8 mouse cellular contexts compared by ENCODE assay signal in the genomic region with DNA sequence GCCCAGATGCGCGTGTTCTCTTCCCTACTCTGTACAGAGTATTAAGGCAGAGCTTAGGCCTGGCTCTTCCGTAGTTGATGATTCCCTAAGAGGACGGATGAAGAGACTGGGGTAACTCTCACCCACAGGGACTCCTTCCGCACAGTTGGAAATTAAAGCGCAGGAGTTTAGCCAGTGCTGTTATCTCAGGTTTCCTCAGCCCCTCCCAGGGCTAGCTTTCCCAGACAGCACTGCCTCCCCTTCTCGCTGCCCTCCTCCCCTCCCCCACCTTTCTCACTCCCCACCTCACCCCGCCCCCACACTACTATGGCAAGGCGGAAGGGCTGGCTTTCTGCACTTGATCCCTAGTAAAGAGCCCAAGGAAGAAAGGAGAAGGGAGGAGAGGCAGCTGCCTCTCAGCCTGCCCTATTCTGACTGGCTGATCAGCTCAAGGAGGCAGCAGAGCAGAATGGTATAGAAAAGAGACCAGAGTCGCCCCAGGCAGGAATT. TPM values are rescaled to one million over a fixed set of nuclear protein-coding genes. Genes with fewer than 3 reads are reported as not detected.
DNase-seq lines count a peak whose midpoint lies in the region; ATAC-seq lines count a peak whose summit lies in the region.

No protein-coding gene starts in this region.

- ATAC-seq in lung, embryonic 15.5 days (ENCODE audit: borderline replicate concordance, extremely low read depth, low FRiP score, low TSS enrichment): peak; percentile 80
- peak; percentile 94 for ATAC-seq in forebrain, embryonic 12.5 days (ENCODE audit: low FRiP score)
- peak; percentile 93 for ATAC-seq in limb, embryonic 11.5 days (ENCODE audit: insufficient number of reproducible peaks, low FRiP score, low TSS enrichment, low read depth)
- peak; percentile 89 for ATAC-seq in neural tube, embryonic 11.5 days (ENCODE audit: insufficient read depth, low FRiP score, low TSS enrichment)

- peak overlapping the region; percentile 17; the same call in 1 of the 2 replicates for H3K4me3 ChIP-seq in lung, embryonic 15.5 days
- H3K4me3 ChIP-seq in forebrain, embryonic 12.5 days (replicated peaks): peak overlapping the region; percentile 8; the same call in 1 of the 2 replicates
- H3K4me3 ChIP-seq in limb, embryonic 11.5 days (ENCODE audit: low read depth, low read length): no peak overlapping the region; the same call in 1 of the 2 replicates
- no peak overlapping the region for H3K4me3 ChIP-seq in neural tube, embryonic 11.5 days (ENCODE audit: low read depth, low read length)

- H3K9me3 ChIP-seq in lung, embryonic 15.5 days: no peaks in the 10 kb centered on the region
- no peaks in the 10 kb centered on the region for H3K9me3 ChIP-seq in forebrain, embryonic 12.5 days
- H3K9me3 ChIP-seq in limb, embryonic 11.5 days (ENCODE audit: control insufficient read depth, low read length): no peaks in the 10 kb centered on the region
- H3K9me3 ChIP-seq in neural tube, embryonic 11.5 days (ENCODE audit: control insufficient read depth, low read length): no peaks in the 10 kb centered on the region

- peak overlapping the region; percentile 37 for H3K27ac ChIP-seq in lung, embryonic 15.5 days
- peak overlapping the region; percentile 90 for H3K27ac ChIP-seq in forebrain, embryonic 12.5 days
- H3K27ac ChIP-seq in limb, embryonic 11.5 days (replicated peaks; ENCODE audit: low read depth, low read length): peak overlapping the region; percentile 65
- peak overlapping the region; percentile 83 for H3K27ac ChIP-seq in neural tube, embryonic 11.5 days (ENCODE audit: low read depth, low read length)

- WGBS in lung, embryonic 15.5 days: 10% methylated on average over 9 of the region's 10 CpGs
- 11% methylated on average over 10 of the region's 10 CpGs for WGBS in forebrain, embryonic 12.5 days
- 10% methylated on average over 9 of the region's 10 CpGs for WGBS in limb, embryonic 11.5 days
- 15% methylated on average over 10 of the region's 10 CpGs for WGBS in neural tube, embryonic 11.5 days

- no peak for DNase-seq in lung, postnatal 25 days (ENCODE audit: low spot score)
- peak; percentile 70 for DNase-seq in limb, embryonic 11.5 days (ENCODE audit: low spot score)
- DNase-seq in neural tube, embryonic 11.5 days (ENCODE audit: low spot score): peak; percentile 71
- DNase-seq in adrenal gland, postnatal 36 days: no peak
- no peak for DNase-seq in cerebellum, adult 9-11 months
- no peak for DNase-seq in cerebellum, postnatal 36 days

- H3K4me1 ChIP-seq in lung, embryonic 15.5 days: peaks cover 4% of the 10 kb centered on the region; the same call in 1 of the 2 replicates
- H3K4me1 ChIP-seq in forebrain, embryonic 12.5 days: peaks cover 13% of the 10 kb centered on the region
- 0 out of 2 replicates have a peak, but pooled peaks cover 2% of the 10 kb centered on the region for H3K4me1 ChIP-seq in limb, embryonic 11.5 days (ENCODE audit: control insufficient read depth, insufficient read depth, low read length)
- no peaks in the 10 kb centered on the region for H3K4me1 ChIP-seq in neural tube, embryonic 11.5 days (ENCODE audit: control insufficient read depth, insufficient read depth, low read length)

- H3K27me3 ChIP-seq in lung, embryonic 15.5 days: no peaks in the 10 kb centered on the region
- H3K27me3 ChIP-seq in forebrain, embryonic 12.5 days: no peaks in the 10 kb centered on the region
- H3K27me3 ChIP-seq in limb, embryonic 11.5 days (ENCODE audit: control insufficient read depth, insufficient read depth, low read length): no peaks in the 10 kb centered on the region
- no peaks in the 10 kb centered on the region for H3K27me3 ChIP-seq in neural tube, embryonic 11.5 days (ENCODE audit: control insufficient read depth, insufficient read depth, low read length)

- peak overlapping the region; percentile 48 for H3K4me2 ChIP-seq in lung, embryonic 15.5 days
- peak overlapping the region; percentile 36 for H3K4me2 ChIP-seq in forebrain, embryonic 12.5 days
- peak overlapping the region; percentile 33 for H3K4me2 ChIP-seq in limb, embryonic 11.5 days (ENCODE audit: low read depth, severe bottlenecking)
- H3K4me2 ChIP-seq in neural tube, embryonic 11.5 days (ENCODE audit: low read depth): peak overlapping the region; percentile 30

- H3K36me3 ChIP-seq in lung, embryonic 15.5 days: no peaks in the 10 kb centered on the region
- no peaks in the 10 kb centered on the region for H3K36me3 ChIP-seq in forebrain, embryonic 12.5 days (replicated peaks)
- H3K36me3 ChIP-seq in limb, embryonic 11.5 days (ENCODE audit: control insufficient read depth, insufficient read depth, low read length): no peaks in the 10 kb centered on the region
- H3K36me3 ChIP-seq in neural tube, embryonic 11.5 days (ENCODE audit: control insufficient read depth, insufficient read depth, low read length): no peaks in the 10 kb centered on the region

- H3K9ac ChIP-seq in lung, embryonic 15.5 days: no peak overlapping the region
- H3K9ac ChIP-seq in forebrain, embryonic 12.5 days: no peak overlapping the region
- H3K9ac ChIP-seq in limb, embryonic 11.5 days (ENCODE audit: low read length): peak overlapping the region; percentile 22; the same call in 1 of the 2 replicates
- peak overlapping the region; percentile 41 for H3K9ac ChIP-seq in neural tube, embryonic 11.5 days (ENCODE audit: low read length)

RNA-seq across cellular contexts. Expression of gene Slc25a5, which starts 21.5 kb away (rescaled TPM):
- polyA plus RNA-seq in lung, embryonic 15.5 days (2015; fragmentation: Nextera tagmentation; extraction: Ambion mirVana): 645 and 653 TPM in 2 replicates
- polyA plus RNA-seq in forebrain, embryonic 12.5 days (2016; fragmentation: Nextera tagmentation; extraction: Ambion mirVana): 694 and 710 TPM in 2 replicates
- polyA plus RNA-seq in limb, embryonic 11.5 days (2014; fragmentation: Nextera tagmentation; extraction: Ambion mirVana): 626 and 628 TPM in 2 replicates
- polyA plus RNA-seq in neural tube, embryonic 11.5 days (2014; fragmentation: Nextera tagmentation; extraction: Ambion mirVana): 804 and 829 TPM in 2 replicates
- total RNA-seq in adrenal gland, postnatal 36 days (2021): 100 to 1,000 TPM; 483 to 490 TPM

RNA-seq across cellular contexts. Expression of gene Ube2a, which starts 56.7 kb away (rescaled TPM):
- 129 and 132 TPM in 2 replicates for polyA plus RNA-seq in lung, embryonic 15.5 days (2015; fragmentation: Nextera tagmentation; extraction: Ambion mirVana)
- polyA plus RNA-seq in forebrain, embryonic 12.5 days (2016; fragmentation: Nextera tagmentation; extraction: Ambion mirVana): 120 and 122 TPM in 2 replicates
- 124 and 129 TPM in 2 replicates for polyA plus RNA-seq in limb, embryonic 11.5 days (2014; fragmentation: Nextera tagmentation; extraction: Ambion mirVana)
- polyA plus RNA-seq in neural tube, embryonic 11.5 days (2014; fragmentation: Nextera tagmentation; extraction: Ambion mirVana): 128 and 138 TPM in 2 replicates
- total RNA-seq in adrenal gland, postnatal 36 days (2021): 10 to 100 TPM; 63.2 to 66.3 TPM

RNA-seq across cellular contexts. Expression of gene C330007P06Rik, which starts 56.9 kb away (rescaled TPM):
- polyA plus RNA-seq in lung, embryonic 15.5 days (2015; fragmentation: Nextera tagmentation; extraction: Ambion mirVana): 31.6 and 35.7 TPM in 2 replicates
- 33.0 and 33.5 TPM in 2 replicates for polyA plus RNA-seq in forebrain, embryonic 12.5 days (2016; fragmentation: Nextera tagmentation; extraction: Ambion mirVana)
- 36.0 and 41.8 TPM in 2 replicates for polyA plus RNA-seq in limb, embryonic 11.5 days (2014; fragmentation: Nextera tagmentation; extraction: Ambion mirVana)
- polyA plus RNA-seq in neural tube, embryonic 11.5 days (2014; fragmentation: Nextera tagmentation; extraction: Ambion mirVana): 37.4 and 39.3 TPM in 2 replicates
- 10 to 100 TPM; 50.3 to 51.5 TPM for total RNA-seq in adrenal gland, postnatal 36 days (2021)

Comparison
In these comparisons a context has a peak if more than half of its experiments do, and no peak if none do; other contexts are left out.
1. H3K27ac ChIP-seq: peak in every context shown above with its lines; median percentile 90 in forebrain, embryonic 12.5 days; 83 in neural tube, embryonic 11.5 days; 65 in limb, embryonic 11.5 days; 37 in lung, embryonic 15.5 days.
2. H3K4me3 ChIP-seq: peak in lung, embryonic 15.5 days (single experiment) and forebrain, embryonic 12.5 days (single experiment); none in limb, embryonic 11.5 days (single experiment) and neural tube, embryonic 11.5 days (single experiment).
3. H3K9ac ChIP-seq: peak in limb, embryonic 11.5 days (single experiment) and neural tube, embryonic 11.5 days (single experiment); none in lung, embryonic 15.5 days (single experiment) and forebrain, embryonic 12.5 days (single experiment).
4. DNase-seq: peak in limb, embryonic 11.5 days (single experiment) and neural tube, embryonic 11.5 days (single experiment); none in lung, postnatal 25 days (single experiment), adrenal gland, postnatal 36 days (0 of 2), cerebellum, adult 9-11 months (single experiment) and cerebellum, postnatal 36 days (0 of 2).
5. Peak in every context shown above with its lines, with median percentiles within 50 percentile points of each other: ATAC-seq and H3K4me2 ChIP-seq.